Comparison of ENCODE assay signal across 8 mouse cellular contexts in genomic region chr10:29313064-29313638, GRCm38 (mm10). TPM values are rescaled to one million over a fixed set of nuclear protein-coding genes. Genes with fewer than 3 reads are reported as not detected.
DNase-seq lines count a peak whose midpoint lies in the region; ATAC-seq and TF ChIP-seq lines count a peak whose summit lies in the region.

TSS of gene Echdc1 (plus strand) at chr10:29313166.

- H3K27me3 ChIP-seq in forebrain, embryonic 10.5 days (ENCODE audit: poor library complexity, severe bottlenecking): no peaks in the 10 kb centered on the region
- H3K27me3 ChIP-seq in heart, embryonic 15.5 days: no peaks in the 10 kb centered on the region
- no peaks in the 10 kb centered on the region for H3K27me3 ChIP-seq in liver, embryonic 14.5 days (ENCODE audit: control insufficient read depth, insufficient read depth, low read length)
- H3K27me3 ChIP-seq in neural tube, embryonic 11.5 days (ENCODE audit: control insufficient read depth, insufficient read depth, low read length): no peaks in the 10 kb centered on the region
- no peaks in the 10 kb centered on the region for H3K27me3 ChIP-seq in stomach, postnatal 0 days (ENCODE audit: control insufficient read depth, insufficient read depth, low read length)

- peak within 1 kb of the TSS; percentile 94 for H3K27ac ChIP-seq in forebrain, embryonic 10.5 days
- H3K27ac ChIP-seq in heart, embryonic 15.5 days: peak within 1 kb of the TSS; percentile 93
- peak within 1 kb of the TSS; percentile 60 for H3K27ac ChIP-seq in liver, embryonic 14.5 days
- peak within 1 kb of the TSS; percentile 77; the same call in 1 of the 2 replicates for H3K27ac ChIP-seq in neural tube, embryonic 11.5 days (ENCODE audit: low read depth, low read length)
- H3K27ac ChIP-seq in stomach, postnatal 0 days (replicated peaks): peak within 1 kb of the TSS; percentile 94

- H3K36me3 ChIP-seq in forebrain, embryonic 10.5 days (replicated peaks): 0 out of 2 replicates have a peak, but pooled peaks cover under 1% of the 10 kb centered on the region
- no peaks in the 10 kb centered on the region; the same call in 1 of the 2 replicates for H3K36me3 ChIP-seq in heart, embryonic 15.5 days
- H3K36me3 ChIP-seq in liver, embryonic 14.5 days (replicated peaks; ENCODE audit: control insufficient read depth, insufficient read depth, low read depth): no peaks in the 10 kb centered on the region
- H3K36me3 ChIP-seq in neural tube, embryonic 11.5 days (ENCODE audit: control insufficient read depth, insufficient read depth, low read length): no peaks in the 10 kb centered on the region
- H3K36me3 ChIP-seq in stomach, postnatal 0 days (ENCODE audit: control insufficient read depth, insufficient read depth, low read length): no peaks in the 10 kb centered on the region

- H3K9me3 ChIP-seq in forebrain, embryonic 10.5 days: no peaks in the 10 kb centered on the region
- H3K9me3 ChIP-seq in heart, embryonic 15.5 days (replicated peaks): no peaks in the 10 kb centered on the region
- no peaks in the 10 kb centered on the region for H3K9me3 ChIP-seq in liver, embryonic 14.5 days (ENCODE audit: control insufficient read depth, low read length)
- no peaks in the 10 kb centered on the region for H3K9me3 ChIP-seq in neural tube, embryonic 11.5 days (ENCODE audit: control insufficient read depth, low read length)
- H3K9me3 ChIP-seq in stomach, postnatal 0 days (ENCODE audit: control insufficient read depth, low read length): no peaks in the 10 kb centered on the region

- no peak for TF ChIP-seq EP300 in liver, embryonic 14.5 days (IDR thresholded peaks at IDR 0.05; ENCODE audit: low read depth)
- no peak for TF ChIP-seq EP300 in stomach, postnatal 0 days (optimal IDR thresholded peaks at IDR 0.05)

- H3K4me1 ChIP-seq in forebrain, embryonic 10.5 days: peaks cover 17% of the 10 kb centered on the region
- H3K4me1 ChIP-seq in heart, embryonic 15.5 days (replicated peaks): 0 out of 2 replicates have a peak, but pooled peaks cover 4% of the 10 kb centered on the region
- H3K4me1 ChIP-seq in liver, embryonic 14.5 days (replicated peaks; ENCODE audit: control insufficient read depth in 2 of 2, insufficient read depth in 2 of 2, low read length in 1 of 2): peaks cover 0 to 7% of the 10 kb centered on the region in 2 experiments; a peak in 2 of 4 replicates
- no peaks in the 10 kb centered on the region for H3K4me1 ChIP-seq in neural tube, embryonic 11.5 days (ENCODE audit: control insufficient read depth, insufficient read depth, low read length)
- peaks cover 2% of the 10 kb centered on the region; the same call in 1 of the 2 replicates for H3K4me1 ChIP-seq in stomach, postnatal 0 days (replicated peaks; ENCODE audit: control insufficient read depth, insufficient read depth)

- peak; percentile 83 for ATAC-seq in CD4-positive, CD25-positive, alpha-beta regulatory T cell, adult 4 months
- peak; percentile 98 for ATAC-seq in heart, embryonic 15.5 days (replicated peaks; ENCODE audit: insufficient number of reproducible peaks, insufficient read depth, low FRiP score, low read depth)
- peak; percentile 97 for ATAC-seq in liver, embryonic 14.5 days (ENCODE audit: insufficient read depth)
- ATAC-seq in neural tube, embryonic 11.5 days (ENCODE audit: insufficient read depth, low FRiP score, low TSS enrichment): peak; percentile 99
- ATAC-seq in stomach, postnatal 0 days (ENCODE audit: low FRiP score, low TSS enrichment): peak; percentile 99

- under 1% methylated on average over 40 of the region's 49 CpGs for WGBS in forebrain, embryonic 10.5 days
- under 1% methylated on average over 48 of the region's 49 CpGs for WGBS in heart, embryonic 15.5 days
- WGBS in liver, embryonic 14.5 days (ENCODE audit: insufficient replicate concordance): under 1% methylated on average over 44 of the region's 49 CpGs
- WGBS in neural tube, embryonic 11.5 days: under 1% methylated on average over 44 of the region's 49 CpGs
- WGBS in stomach, postnatal 0 days: under 1% methylated on average over 46 of the region's 49 CpGs

- H3K4me2 ChIP-seq in heart, embryonic 15.5 days: peak within 1 kb of the TSS; percentile 75
- peak within 1 kb of the TSS; percentile 77 for H3K4me2 ChIP-seq in liver, embryonic 14.5 days (ENCODE audit: low read depth)
- peak within 1 kb of the TSS; percentile 40 for H3K4me2 ChIP-seq in neural tube, embryonic 11.5 days (ENCODE audit: low read depth)
- H3K4me2 ChIP-seq in stomach, postnatal 0 days (replicated peaks; ENCODE audit: low read depth): peak within 1 kb of the TSS; percentile 61

- H3K9ac ChIP-seq in heart, embryonic 15.5 days: peak within 1 kb of the TSS; percentile 84
- H3K9ac ChIP-seq in liver, embryonic 14.5 days (replicated peaks): peak within 1 kb of the TSS; percentile 61
- H3K9ac ChIP-seq in neural tube, embryonic 11.5 days (ENCODE audit: low read length): peak within 1 kb of the TSS; percentile 77
- H3K9ac ChIP-seq in stomach, postnatal 0 days (ENCODE audit: low read length): peak within 1 kb of the TSS; percentile 81

- peak; percentile 77 for DNase-seq in c-Kit-negative CD71-positive TER-119-positive erythroid progenitor cells, embryonic 14.5 days (ENCODE audit: low read depth, low spot score)
- peak; percentile 82 for DNase-seq in forebrain, embryonic 10.5 days (ENCODE audit: extremely low spot score, low spot score)
- DNase-seq in kidney, postnatal 25 days: peak; percentile 93 to 96
- DNase-seq in liver, embryonic 14.5 days (ENCODE audit: low read depth in 3 of 3, low spot score in 3 of 3): peak; percentile 71 to 77 (median 75)
- DNase-seq in neural tube, embryonic 11.5 days (ENCODE audit: low spot score): peak; percentile 94
- peak; percentile 89 for DNase-seq in stomach, postnatal 0 days (ENCODE audit: low spot score)

- peak within 1 kb of the TSS; percentile 66 for H3K4me3 ChIP-seq in forebrain, embryonic 10.5 days
- peak within 1 kb of the TSS; percentile 92 for H3K4me3 ChIP-seq in heart, embryonic 15.5 days
- H3K4me3 ChIP-seq in liver, embryonic 14.5 days (ENCODE audit: insufficient read depth in 1 of 2, low read depth in 2 of 2, low read length in 2 of 2): peak within 1 kb of the TSS; percentile 69 to 73
- peak within 1 kb of the TSS; percentile 60 for H3K4me3 ChIP-seq in neural tube, embryonic 11.5 days (ENCODE audit: low read depth, low read length)
- peak within 1 kb of the TSS; percentile 68 for H3K4me3 ChIP-seq in stomach, postnatal 0 days (ENCODE audit: low read depth, low read length)

- TF ChIP-seq CTCF in liver, embryonic 14.5 days (IDR thresholded peaks at IDR 0.05; ENCODE audit: low read depth): peak; percentile 89
- peak; percentile 92 for TF ChIP-seq CTCF in stomach, postnatal 0 days (IDR thresholded peaks at IDR 0.05; ENCODE audit: low read depth)

RNA-seq across cellular contexts. Expression of gene Echdc1, which starts in this region (rescaled TPM):
- polyA plus RNA-seq in CD4-positive, CD25-positive, alpha-beta regulatory T cell, adult 4 months (2017; shearing (Covaris generic)): 10 to 100 TPM; 13.4 to 24.7 TPM
- 27.8 and 30.5 TPM in 2 replicates for polyA plus RNA-seq in forebrain, embryonic 10.5 days (2016; fragmentation: Nextera tagmentation; extraction: Ambion mirVana)
- 24.9 and 25.0 TPM in 2 replicates for polyA plus RNA-seq in heart, embryonic 15.5 days (2015; fragmentation: Nextera tagmentation; extraction: Ambion mirVana)
- 4.9 and 10.4 TPM in 2 replicates for polyA plus RNA-seq in liver, embryonic 14.5 days (2012; rRNA removed)
- polyA plus RNA-seq in liver, embryonic 14.5 days (2014; fragmentation: Nextera tagmentation; extraction: Ambion mirVana): 18.3 and 21.0 TPM in 2 replicates
- polyA plus RNA-seq in neural tube, embryonic 11.5 days (2014; fragmentation: Nextera tagmentation; extraction: Ambion mirVana): 24.8 and 32.0 TPM in 2 replicates
- 27.4 and 29.4 TPM in 2 replicates for polyA plus RNA-seq in stomach, postnatal 0 days (2015; fragmentation: Nextera tagmentation; extraction: Ambion mirVana)

Comparison
In these comparisons a context has a peak if more than half of its experiments do, and no peak if none do; other contexts are left out.
1. Peak in every context shown above with its lines: DNase-seq, ATAC-seq, H3K4me3 ChIP-seq and H3K27ac ChIP-seq.